Mouse (Mus musculus): ENCODE measurements around the gene Nr2c2. TPM values are rescaled to one million over a fixed set of nuclear protein-coding genes. Genes with fewer than 3 reads are reported as not detected.

Gene Nr2c2
- polyA plus RNA-seq, 1 experiment, result 5.6 TPM

DNA sequence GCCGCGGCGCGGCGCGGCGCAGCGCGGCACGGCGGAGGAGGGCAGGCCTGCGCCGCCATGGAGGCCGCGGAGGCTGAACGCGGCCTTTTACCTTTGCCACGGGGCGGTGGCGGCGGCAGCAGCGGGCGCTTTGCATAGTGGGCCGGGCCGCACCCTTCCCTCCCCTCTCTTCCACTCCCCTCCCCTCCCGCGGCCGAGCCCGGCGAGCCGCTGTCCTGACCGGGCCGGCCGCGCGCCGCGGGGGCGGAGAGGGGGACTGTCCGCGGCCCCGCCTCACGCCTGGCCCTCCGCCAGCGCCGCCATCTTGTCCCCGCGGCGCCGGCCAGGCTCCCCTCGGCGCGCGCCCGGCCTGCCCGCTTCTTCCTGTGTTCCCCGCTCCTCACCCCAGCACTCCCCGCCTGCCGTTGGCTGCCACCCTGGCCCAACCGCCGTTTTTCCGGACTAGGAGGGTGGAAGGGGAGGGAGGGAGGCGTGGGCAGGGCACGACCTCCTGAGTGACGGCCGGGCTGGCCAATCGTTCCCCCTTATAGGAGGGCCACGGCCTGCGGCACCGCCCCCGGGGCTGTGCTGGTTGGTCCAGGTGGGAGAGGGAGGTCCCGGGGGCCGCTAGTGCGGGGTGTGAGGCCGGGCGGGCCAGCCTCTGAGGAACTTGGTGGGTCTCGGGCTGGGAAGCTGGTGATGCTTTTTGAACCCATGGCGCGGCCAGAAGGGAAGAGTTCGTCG is 738 bp downstream of the Nr2c2 start:
- TF ChIP-seq MAX (IDR thresholded peaks at IDR 0.05) (peak; percentile 16), MYOG (IDR thresholded peaks at IDR 0.05; ENCODE audit: control insufficient read depth, extremely low read depth, insufficient read length) (no peak)
- Histone ChIP-seq H3K36me3 (ENCODE audit: control insufficient read depth, insufficient read depth) (no peaks in the 10 kb centered on the region), H3K27me3 (ENCODE audit: control insufficient read depth, insufficient read depth, insufficient read length) (no peaks in the 10 kb centered on the region), H3K79me2 (ENCODE audit: control insufficient read depth, insufficient read depth) (peaks cover 49% of the 10 kb centered on the region), H3K79me3 (ENCODE audit: low read depth) (peaks cover 49% of the 10 kb centered on the region), H3K4me3 (ENCODE audit: insufficient read depth, poor library complexity, severe bottlenecking) (peak overlapping the region; percentile 76), H3ac (ENCODE audit: control insufficient read depth, insufficient read length, low read depth) (peak overlapping the region; percentile 100)

DNA sequence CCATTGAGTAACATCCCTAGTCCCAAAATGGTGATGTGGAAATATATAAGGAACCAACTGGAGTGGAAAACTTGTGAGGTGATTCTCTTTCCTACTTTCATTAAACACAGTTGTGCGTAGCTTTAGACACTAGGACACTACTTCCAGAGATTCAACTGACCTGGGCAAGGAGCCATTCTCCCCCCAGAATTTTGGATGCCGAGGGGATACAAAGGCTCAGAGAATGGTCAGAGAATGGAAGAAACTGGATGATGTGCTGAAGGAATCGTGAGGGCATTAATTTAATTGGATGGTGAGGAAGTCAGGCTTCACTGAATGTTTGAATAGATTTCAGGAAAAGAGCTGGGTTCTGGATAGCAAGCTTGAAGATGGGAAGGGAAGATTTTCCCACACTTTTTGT is 1.5 kb downstream of the Nr2c2 start:
- Histone ChIP-seq H3K79me2 (ENCODE audit: control insufficient read depth, insufficient read depth) (peaks cover 57% of the 10 kb centered on the region), H3K4me3 (ENCODE audit: insufficient read depth, poor library complexity, severe bottlenecking) (peak overlapping the region; percentile 76), H3K36me3 (ENCODE audit: control insufficient read depth, insufficient read depth) (no peaks in the 10 kb centered on the region), H3K79me3 (ENCODE audit: low read depth) (peaks cover 55% of the 10 kb centered on the region), H3ac (ENCODE audit: control insufficient read depth, insufficient read length, low read depth) (peak overlapping the region; percentile 70), H3K27me3 (ENCODE audit: control insufficient read depth, insufficient read depth, insufficient read length) (no peaks in the 10 kb centered on the region)
- TF ChIP-seq MAX (IDR thresholded peaks at IDR 0.05), result peak; percentile 0
- TF ChIP-seq CTCF (IDR thresholded peaks at IDR 0.05; ENCODE audit: control insufficient read depth, insufficient read depth, insufficient read length), result no peak

DNA sequence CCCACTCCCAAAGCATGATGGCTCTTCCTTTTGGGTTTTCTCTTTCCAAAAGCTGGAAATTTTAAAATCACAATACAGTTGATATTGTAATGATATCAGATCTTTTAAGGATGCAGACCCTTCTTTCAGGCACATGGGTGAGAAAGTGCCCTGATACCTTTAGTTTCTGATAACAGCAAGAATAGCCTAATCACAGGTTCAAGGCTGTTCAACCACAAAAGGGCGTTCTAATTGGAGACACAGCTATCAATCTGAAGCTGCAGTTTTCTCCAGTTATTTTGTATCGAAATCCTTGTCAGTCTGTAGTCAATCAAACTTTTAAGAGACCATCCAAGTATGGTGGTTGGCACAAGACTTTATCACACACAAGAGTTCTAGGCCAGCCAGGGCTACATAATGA is 2.7 kb downstream of the Nr2c2 start:
- no peak overlapping the region for H3K4me3 ChIP-seq (ENCODE audit: insufficient read depth, poor library complexity, severe bottlenecking)
- TF ChIP-seq CTCF (IDR thresholded peaks at IDR 0.05; ENCODE audit: control insufficient read depth, insufficient read depth, insufficient read length), result no peak
- no peak for TF ChIP-seq MYOG (IDR thresholded peaks at IDR 0.05; ENCODE audit: control insufficient read depth, extremely low read depth, insufficient read length)
- no peak for TF ChIP-seq FOSL1 (IDR thresholded peaks at IDR 0.05; ENCODE audit: insufficient read depth, low read length, poor library complexity, severe bottlenecking)
- TF ChIP-seq CEBPB (IDR thresholded peaks at IDR 0.05; ENCODE audit: low read depth), result no peak
- TF ChIP-seq USF1 (IDR thresholded peaks at IDR 0.05; ENCODE audit: low read depth), result no peak
- TF ChIP-seq MAX (IDR thresholded peaks at IDR 0.05), result no peak
- TF ChIP-seq MYOD1 (IDR thresholded peaks at IDR 0.05; ENCODE audit: control insufficient read depth, insufficient read length, low read depth), result no peak
- H3K79me3 ChIP-seq (ENCODE audit: low read depth), result peaks cover 65% of the 10 kb centered on the region
- no peak overlapping the region for H3ac ChIP-seq (ENCODE audit: control insufficient read depth, insufficient read length, low read depth)
- H3K27me3 ChIP-seq (ENCODE audit: control insufficient read depth, insufficient read depth, insufficient read length), result no peaks in the 10 kb centered on the region
- no peaks in the 10 kb centered on the region for H3K36me3 ChIP-seq (ENCODE audit: control insufficient read depth, insufficient read depth)
- peaks cover 68% of the 10 kb centered on the region for H3K79me2 ChIP-seq (ENCODE audit: control insufficient read depth, insufficient read depth)

DNA sequence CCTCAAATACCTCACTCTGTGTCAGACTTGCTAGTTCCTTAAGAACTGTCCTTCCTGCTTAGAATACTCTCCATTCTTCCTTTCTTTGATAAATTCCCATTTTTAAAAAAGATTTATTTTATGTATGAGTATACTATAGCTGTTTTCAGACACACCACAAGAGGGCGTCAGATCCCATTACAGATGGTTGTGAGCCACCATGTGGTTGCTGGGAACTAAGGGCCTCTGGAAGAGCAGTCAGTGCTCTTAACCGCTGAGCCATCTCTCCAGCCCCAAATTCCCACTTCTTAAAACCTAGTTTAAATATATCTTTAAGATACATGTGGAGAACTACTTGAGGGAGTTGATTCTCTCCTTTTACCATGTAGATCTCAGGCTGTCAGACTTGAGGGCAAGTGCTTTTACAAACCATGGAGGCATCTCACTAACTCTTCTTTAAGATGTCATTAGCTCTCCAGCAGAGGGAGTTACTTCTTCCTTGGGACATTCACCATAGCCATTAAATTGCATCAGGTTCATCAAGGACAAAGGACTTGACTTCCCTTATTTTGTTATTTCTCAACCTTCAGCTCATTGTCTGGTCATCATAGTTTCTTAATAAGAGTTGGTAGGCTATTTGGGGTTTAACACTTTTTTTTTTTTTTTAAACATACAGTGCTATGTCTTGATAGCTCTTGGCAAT is 9.6 kb downstream of the Nr2c2 start:
- Histone ChIP-seq H3K27me3 (ENCODE audit: control insufficient read depth, insufficient read depth, insufficient read length) (no peaks in the 10 kb centered on the region), H3K79me3 (ENCODE audit: low read depth) (peaks cover 92% of the 10 kb centered on the region), H3K36me3 (ENCODE audit: control insufficient read depth, insufficient read depth) (peaks cover 3% of the 10 kb centered on the region), H3K79me2 (ENCODE audit: control insufficient read depth, insufficient read depth) (peaks cover 100% of the 10 kb centered on the region), H3ac (ENCODE audit: control insufficient read depth, insufficient read length, low read depth) (no peak overlapping the region), H3K4me3 (ENCODE audit: insufficient read depth, poor library complexity, severe bottlenecking) (no peak overlapping the region)
- TF ChIP-seq MAX (IDR thresholded peaks at IDR 0.05) (no peak), USF1 (IDR thresholded peaks at IDR 0.05; ENCODE audit: low read depth) (no peak), MYOG (IDR thresholded peaks at IDR 0.05; ENCODE audit: control insufficient read depth, extremely low read depth, insufficient read length) (no peak), FOSL1 (IDR thresholded peaks at IDR 0.05; ENCODE audit: insufficient read depth, low read length, poor library complexity, severe bottlenecking) (no peak), CTCF (IDR thresholded peaks at IDR 0.05; ENCODE audit: control insufficient read depth, insufficient read depth, insufficient read length) (no peak), MYOD1 (IDR thresholded peaks at IDR 0.05; ENCODE audit: control insufficient read depth, insufficient read length, low read depth) (no peak), CEBPB (IDR thresholded peaks at IDR 0.05; ENCODE audit: low read depth) (no peak)

DNA sequence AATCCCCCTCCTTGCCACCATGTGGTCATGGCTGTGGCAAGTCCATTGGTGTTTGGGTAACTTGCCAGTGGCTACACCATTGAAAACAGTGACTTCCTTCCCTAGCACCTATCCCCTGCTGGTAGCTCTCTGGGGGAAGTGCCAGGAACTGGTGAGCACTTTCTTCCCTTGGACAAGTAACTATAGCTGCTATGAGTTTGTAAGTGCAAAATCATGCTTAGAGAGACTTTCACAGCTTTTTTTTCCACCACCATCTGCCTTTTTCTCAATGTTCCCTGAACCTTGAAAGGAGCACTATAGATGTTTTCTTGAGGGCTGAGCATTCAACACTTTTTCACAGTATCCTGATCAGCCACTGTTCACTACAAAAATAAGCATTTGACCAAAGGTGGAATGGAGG is 33.4 kb downstream of the Nr2c2 start:
- H3ac ChIP-seq (ENCODE audit: control insufficient read depth, insufficient read length, low read depth), result no peak overlapping the region
- TF ChIP-seq MYOD1 (IDR thresholded peaks at IDR 0.05; ENCODE audit: control insufficient read depth, insufficient read length, low read depth) (no peak), USF1 (IDR thresholded peaks at IDR 0.05; ENCODE audit: low read depth) (no peak), MAX (IDR thresholded peaks at IDR 0.05) (no peak), MYOG (IDR thresholded peaks at IDR 0.05; ENCODE audit: control insufficient read depth, extremely low read depth, insufficient read length) (no peak), FOSL1 (IDR thresholded peaks at IDR 0.05; ENCODE audit: insufficient read depth, low read length, poor library complexity, severe bottlenecking) (no peak), CTCF (IDR thresholded peaks at IDR 0.05; ENCODE audit: control insufficient read depth, insufficient read depth, insufficient read length) (no peak), CEBPB (IDR thresholded peaks at IDR 0.05; ENCODE audit: low read depth) (no peak)
- H3K27me3 ChIP-seq (ENCODE audit: control insufficient read depth, insufficient read depth, insufficient read length), result no peaks in the 10 kb centered on the region

More for the DNA sequence above, 33.4 kb downstream of the Nr2c2 start:
- H3K79me2 ChIP-seq (ENCODE audit: control insufficient read depth, insufficient read depth), result peaks cover 83% of the 10 kb centered on the region
- no peak overlapping the region for H3K4me3 ChIP-seq (ENCODE audit: insufficient read depth, poor library complexity, severe bottlenecking)
- no peaks in the 10 kb centered on the region for H3K36me3 ChIP-seq (ENCODE audit: control insufficient read depth, insufficient read depth)
- peaks cover 47% of the 10 kb centered on the region for H3K79me3 ChIP-seq (ENCODE audit: low read depth)

Measured in C2C12 (cell line).